Mouse (Mus musculus) thymus, postnatal 10 days (tissue): ENCODE results near the gene Trim13.

Experiments
- DNase-seq, 2 experiments: peaks; one replicate each; pipeline ENCODE4 v3.0.0; 2021; ENCODE audit warnings: low spot score in 2 of 2

Gene Trim13

DNA sequence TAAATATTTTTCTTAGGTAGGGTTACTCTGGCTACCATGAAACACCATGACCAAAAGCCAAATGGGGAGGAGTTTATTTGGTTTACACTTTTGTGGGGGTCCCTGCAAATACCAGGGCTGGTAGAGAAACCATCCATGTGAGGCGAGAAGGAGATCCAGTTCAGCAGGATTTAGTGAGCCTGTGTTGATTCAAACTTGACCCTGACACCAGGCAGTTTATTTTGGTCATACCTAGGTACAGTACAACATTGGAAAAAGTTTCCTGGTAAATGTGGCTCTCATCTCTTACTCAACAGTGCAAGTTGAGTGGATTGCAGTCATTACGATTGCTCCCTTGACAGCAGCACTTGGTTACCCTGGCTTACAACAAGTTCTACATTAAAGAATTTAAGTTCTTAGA lies 15.3 kb downstream of the Trim13 start:
- no peak for DNase-seq

DNA sequence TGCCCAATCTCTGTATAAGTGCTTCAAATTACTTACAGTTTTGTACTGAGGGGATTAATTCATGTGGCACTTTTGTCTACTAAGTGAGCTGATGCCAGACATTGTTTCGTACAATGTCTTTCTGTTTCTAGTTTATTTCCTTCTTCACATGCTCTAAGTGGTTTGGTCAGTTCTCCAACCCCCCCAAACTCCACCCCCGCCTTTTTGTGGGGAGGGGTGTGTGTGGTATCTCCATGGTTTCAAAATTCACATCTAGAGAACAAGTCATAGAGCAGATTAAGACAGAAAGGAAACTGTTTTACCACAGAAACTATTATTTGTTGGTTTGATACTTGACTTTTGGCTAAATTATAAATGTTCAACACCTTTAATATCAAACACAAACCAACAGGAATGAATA lies 22.3 kb downstream of the Trim13 start:
- DNase-seq, result no peak

DNA sequence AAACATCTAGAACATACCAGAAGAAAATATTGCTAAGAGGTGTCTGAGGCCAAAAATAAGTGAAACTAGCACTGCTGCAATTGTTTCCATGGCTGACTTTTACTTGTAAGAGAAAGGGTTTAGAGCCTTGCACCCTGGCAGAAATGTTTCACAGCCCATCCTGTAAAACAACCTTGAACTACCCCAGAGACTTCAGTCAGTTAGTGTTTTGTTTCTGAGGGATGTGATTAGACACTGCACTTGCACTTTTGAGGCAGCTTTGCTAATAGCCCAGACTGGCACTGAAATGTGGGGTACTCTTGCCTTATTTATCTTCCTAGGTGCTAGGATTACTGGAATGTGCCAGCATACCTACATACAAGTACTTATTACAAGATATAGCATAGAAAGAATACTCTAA lies 37.9 kb downstream of the Trim13 start:
- no peak for DNase-seq

DNA sequence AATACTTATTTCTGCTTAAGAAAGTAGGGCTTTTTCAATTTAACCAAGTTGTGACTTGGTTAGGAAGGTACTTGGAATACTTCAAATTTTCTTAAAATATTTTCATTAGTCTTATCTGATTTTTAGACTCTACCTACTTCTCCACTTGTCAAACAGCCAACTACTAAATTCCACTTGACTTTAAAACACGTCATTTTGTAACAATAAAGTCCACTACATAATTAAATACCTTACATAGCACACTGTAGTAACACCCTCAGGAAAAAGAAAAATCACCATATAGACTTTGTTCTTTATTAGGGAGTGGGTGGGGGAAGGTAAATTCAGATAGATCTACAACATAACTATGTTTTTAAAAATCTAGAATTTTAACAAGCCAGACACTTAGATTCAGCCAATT lies 44.6 kb downstream of the Trim13 start:
- no peak for DNase-seq

DNA sequence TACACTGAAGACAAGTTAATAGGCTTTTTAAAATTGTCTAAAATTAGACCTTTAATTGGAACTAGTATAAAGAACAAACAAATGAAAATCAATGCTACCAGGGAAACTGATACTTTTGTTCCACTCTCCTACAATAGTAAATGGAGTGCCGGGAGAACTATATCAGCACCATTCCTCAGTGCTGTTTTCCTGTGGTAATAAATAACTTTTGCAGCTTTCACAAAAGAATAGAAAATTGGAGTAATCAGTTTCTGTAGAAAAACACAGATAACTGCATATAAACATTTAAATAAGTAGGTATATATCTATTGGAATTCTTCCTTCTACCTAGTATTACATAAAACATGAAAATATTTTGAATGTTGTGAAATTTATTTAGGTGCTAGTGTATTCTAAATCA lies 47.5 kb downstream of the Trim13 start:
- no peak for DNase-seq

DNA sequence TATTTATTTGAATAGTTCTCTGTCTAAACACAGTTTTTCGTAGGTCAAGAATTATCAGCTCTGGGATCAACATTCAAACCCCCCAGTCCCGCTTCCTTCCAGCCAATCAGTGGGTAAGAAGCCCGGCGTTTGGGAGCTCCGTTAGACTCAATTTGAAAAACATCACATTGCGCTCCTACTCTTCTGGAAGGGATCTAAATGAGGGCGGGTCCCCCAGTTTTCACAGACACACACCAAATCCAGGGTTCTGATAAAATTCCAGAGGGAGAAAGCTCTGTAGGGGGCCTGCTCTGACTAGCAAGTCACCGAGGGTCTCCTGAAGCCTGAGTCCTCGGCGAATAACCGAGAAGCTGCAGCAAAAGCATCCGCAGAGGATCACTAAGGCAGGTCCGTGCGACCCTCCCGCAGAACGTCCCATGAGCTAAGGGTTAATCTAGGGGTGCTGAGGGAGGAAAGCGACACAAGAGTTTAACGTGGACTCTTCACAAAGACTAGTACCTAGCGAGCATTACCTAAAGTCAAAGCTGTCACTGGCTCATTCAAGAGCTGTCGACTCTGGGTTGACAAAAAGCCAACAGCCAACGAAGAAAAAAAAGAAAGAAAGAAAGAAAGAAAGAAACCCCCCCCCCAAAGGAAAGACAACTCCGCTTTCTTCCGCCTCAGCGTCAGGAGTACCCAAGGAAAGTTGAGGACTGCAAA lies 49.3 kb downstream of the Trim13 start:
- DNase-seq, result peak; percentile 35 to 36

DNA sequence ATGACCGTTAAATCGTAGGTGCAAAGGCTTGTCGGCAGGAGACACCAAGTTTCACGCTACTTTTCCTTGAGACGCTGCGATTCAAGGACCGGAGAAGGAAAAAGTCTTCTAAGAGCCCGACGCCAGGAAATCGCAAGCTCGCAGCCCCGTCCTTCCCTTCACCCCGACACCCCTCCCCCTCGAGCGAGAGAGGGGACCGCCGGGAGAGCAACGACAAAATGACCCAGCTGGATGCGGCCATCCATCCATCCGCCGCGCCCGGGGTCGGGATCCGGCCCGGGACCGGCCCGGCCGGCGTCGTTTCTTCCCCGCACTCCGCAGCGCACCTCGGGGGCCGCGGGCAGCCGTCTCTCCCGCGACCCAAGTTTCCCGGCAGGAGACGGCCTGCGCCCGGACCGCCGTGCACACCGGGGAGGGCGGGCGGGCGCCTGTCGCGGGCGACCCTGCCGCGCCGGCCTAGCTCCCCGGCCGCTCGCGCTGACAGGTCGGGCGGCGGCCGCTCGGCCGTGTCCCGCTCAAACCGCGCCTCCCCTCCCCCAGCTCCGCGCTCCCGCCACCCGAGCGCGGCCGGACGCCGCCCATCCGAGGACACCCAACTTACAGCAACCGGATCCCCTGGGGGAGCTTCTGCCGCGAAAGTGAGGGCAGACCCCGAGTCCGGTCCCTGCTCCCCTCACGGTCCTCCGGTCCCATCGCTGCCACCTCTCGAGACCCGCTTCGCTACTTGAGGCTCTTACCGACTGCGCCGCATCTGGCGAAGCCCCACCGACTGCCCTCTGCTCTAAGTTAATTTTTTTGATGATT lies 50.0 kb downstream of the Trim13 start:
- peak; percentile 43 to 49 for DNase-seq

DNA sequence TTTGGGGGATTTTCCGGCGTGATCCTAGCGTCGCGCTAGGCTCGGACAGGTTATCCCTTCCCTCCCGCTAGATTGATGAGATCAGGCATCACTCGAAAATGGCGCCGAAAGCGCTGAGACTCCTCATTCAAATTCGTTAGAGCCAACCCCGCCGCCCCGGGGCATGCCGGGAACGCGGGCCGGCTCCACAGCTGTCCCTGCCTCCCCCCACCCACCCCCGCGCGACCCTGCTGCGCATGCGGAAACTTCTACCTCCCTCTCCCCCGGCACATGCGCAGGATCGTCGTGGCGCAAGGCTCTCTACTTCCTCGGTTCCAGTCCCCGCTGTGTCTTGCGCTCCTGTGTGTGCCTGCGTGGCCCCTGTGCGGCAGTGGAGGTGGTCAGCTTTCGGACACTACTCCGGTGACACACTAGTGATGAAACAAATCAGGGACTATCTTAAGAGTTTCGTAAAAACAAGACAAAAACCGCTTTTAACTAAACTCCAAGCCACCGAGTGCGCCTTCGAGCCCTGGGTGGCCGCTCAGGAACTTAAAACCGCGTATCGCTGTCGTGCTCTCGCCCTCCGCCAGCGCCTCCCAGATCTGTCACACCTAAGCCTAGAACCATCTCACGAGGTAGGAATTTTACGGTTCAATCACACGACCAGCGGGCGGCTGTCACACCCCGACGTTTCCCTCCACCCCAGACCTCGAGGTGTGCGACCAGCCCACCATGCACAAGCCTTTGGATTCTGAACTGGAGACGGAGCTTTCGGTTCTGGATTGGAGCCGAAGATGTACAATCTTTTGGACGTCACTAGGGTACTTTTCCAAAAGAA lies 50.8 kb downstream of the Trim13 start:
- DNase-seq, result peak; percentile 93 to 97

DNA sequence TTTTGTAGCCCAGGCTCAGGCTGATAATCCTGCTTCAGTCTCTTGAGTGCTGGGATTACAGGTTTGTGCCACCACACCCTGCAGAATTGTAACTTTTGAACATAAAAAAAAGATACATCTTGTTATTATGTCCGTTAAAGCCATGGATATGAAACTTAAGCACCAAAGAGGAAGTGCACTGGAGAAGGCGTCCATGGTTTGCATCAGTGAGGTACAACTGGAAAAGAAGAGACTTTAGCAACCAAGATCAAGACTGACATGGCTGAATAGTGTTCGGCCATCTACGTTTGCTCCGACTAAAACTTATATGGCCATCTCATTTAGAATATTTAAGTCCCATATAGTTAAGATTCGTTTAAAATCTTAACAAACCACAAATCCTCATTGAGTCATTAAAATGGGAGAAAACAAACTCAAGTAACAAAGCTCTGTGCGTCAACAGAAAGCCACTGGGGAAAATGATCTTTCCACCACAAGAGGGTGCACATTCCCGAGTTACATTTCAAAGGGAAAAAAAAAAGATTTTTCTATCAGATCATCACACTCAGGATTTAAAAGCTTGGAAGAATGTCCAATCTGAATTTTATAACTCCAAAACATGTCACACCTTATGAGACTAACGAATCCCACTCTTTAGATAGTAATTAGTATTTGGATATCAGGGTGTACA lies 52.4 kb downstream of the Trim13 start:
- peak in 1 of 2 experiments; percentile 51 for DNase-seq
